Mouse (Mus musculus) liver, embryonic 14.5 days (tissue): ENCODE measurements around the gene Bcat1.

Experiments
- CTCF ChIP-seq: IDR thresholded peaks from 2 replicates; pipeline ENCODE4 v1.5.1; 2016; ENCODE audit warnings: antibody characterized with exemption, low read depth, control low read depth
- EP300 ChIP-seq: IDR thresholded peaks from 2 replicates; pipeline ENCODE4 v1.6.1; 2016; ENCODE audit warnings: antibody characterized with exemption, low read depth

GRCm38 (mm10) chr6:144972351-144972750 lies 103.6 kb downstream of the Bcat1 start:
- TF ChIP-seq EP300 (no peak), CTCF (no peak)
